Mouse (Mus musculus) heart, embryonic 16.5 days (tissue): Measurements from ENCODE around the gene Sh2d1b2. TPM values are rescaled to one million over a fixed set of nuclear protein-coding genes. Genes with fewer than 3 reads are reported as not detected.

Experiments
- ATAC-seq: fragments of 200-750 bp; cut with Nextera tagmentation; replicated peaks from 2 replicates; pipeline ENCODE4 v1.8.0; 2017; ENCODE audit warnings: moderate number of reproducible peaks; ENCODE audit not compliant: insufficient read depth, low FRiP score; ENCODE audit errors: extremely low read depth
- H3K27ac ChIP-seq: fragments of 300-500 bp; sonication (generic); 2 replicates; pipeline ENCODE4 v1.5.1; 2014; ENCODE audit warnings: mild to moderate bottlenecking, low read length, control low read depth, moderate library complexity
- H3K27me3 ChIP-seq: fragments of 300-500 bp; sonication (generic); 2 replicates; pipeline ENCODE4 v1.6.1; 2014; ENCODE audit warnings: low read length, mixed read lengths; ENCODE audit not compliant: control insufficient read depth, insufficient read depth
- H3K36me3 ChIP-seq: fragments of 300-500 bp; sonication (generic); 2 replicates; pipeline ENCODE4 v1.6.1; 2014; ENCODE audit not compliant: control insufficient read depth, insufficient read depth
- H3K4me1 ChIP-seq: fragments of 300-500 bp; sonication (generic); 2 replicates; pipeline ENCODE4 v1.6.1; 2014; ENCODE audit warnings: low read length, mixed read lengths; ENCODE audit not compliant: control insufficient read depth, insufficient read depth
- H3K4me2 ChIP-seq: fragments of 300-500 bp; sonication (generic); 2 replicates; pipeline ENCODE4 v1.6.1; 2014; ENCODE audit warnings: low read depth, mild to moderate bottlenecking, control low read depth, low read length
- H3K4me3 ChIP-seq: fragments of 300-500 bp; sonication (generic); 2 replicates; pipeline ENCODE4 v1.5.1; 2014; ENCODE audit warnings: mild to moderate bottlenecking, control low read depth, low read length
- H3K9ac ChIP-seq: fragments of 300-500 bp; sonication (generic); 2 replicates; pipeline ENCODE4 v1.6.1; 2014; ENCODE audit warnings: low read length, control low read depth
- H3K9me3 ChIP-seq: fragments of 300-500 bp; sonication (generic); replicated peaks from 2 replicates; pipeline ENCODE4 v1.6.1; 2016; ENCODE audit warnings: low read length; ENCODE audit not compliant: control insufficient read depth
- WGBS: fragments of 180-500 bp; shearing (Covaris S2); extraction: QIAGEN DNeasy Blood & Tissue Kit; methylation state at CpG from one replicate; pipeline ENCODE4 v1.1.7; 2014; 5-methylcytosine and 5-hydroxymethylcytosine counted together
- polyA plus RNA-seq: library from polyadenylated mRNA; unstranded; fragments of >200 nt; fragmentation: Nextera tagmentation; extraction: Ambion mirVana; gene quantifications from 2 replicates; pipeline ENCODE4 v1.2.1, GENCODE M21; 2015

The Sh2d1b2 gene
- polyA plus RNA-seq, 1 experiment from 2014 or later = not detected

DNA sequence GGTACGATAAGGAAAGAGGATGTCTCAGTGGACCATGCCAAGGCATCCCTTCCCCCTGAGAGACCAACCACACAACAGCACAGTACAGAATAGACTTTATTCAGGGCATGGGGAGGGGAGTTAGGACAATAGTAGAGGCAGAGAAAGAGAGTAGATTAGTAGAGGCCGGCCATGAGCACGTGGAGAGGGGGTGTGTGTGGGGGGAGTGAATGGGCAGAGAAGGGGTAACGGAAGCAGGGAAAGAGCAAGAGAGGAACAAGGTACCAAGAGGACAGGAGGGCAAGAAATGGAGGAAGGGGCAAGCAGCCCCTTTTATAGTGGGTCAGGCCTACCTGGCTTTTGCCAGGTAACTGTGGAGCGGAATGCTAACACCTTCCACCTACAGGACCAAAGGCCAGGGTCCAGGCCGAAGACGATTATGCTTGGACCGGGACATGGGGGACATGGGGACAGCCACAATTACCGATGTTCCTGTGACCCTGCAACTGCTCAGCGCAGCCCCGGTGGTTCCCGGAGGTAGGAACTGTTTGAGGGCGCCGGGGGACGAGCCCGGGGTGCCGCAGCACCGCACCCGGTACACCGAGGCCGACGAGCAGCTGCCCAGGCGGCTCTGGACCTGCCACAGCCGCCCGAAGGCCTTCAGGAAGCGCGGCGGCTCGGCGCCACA lies 22.5 kb downstream of the Sh2d1b2 start:
- 33% methylated on average over 26 of the region's 30 CpGs for WGBS
- Histone ChIP-seq H3K27me3 (no peaks in the 10 kb centered on the region), H3K9ac (peak overlapping the region; percentile 79), H3K27ac (0 out of 2 replicates have a peak overlapping the region, but pooled peaks have one; percentile 7), H3K4me2 (peak overlapping the region; percentile 64), H3K36me3 (no peaks in the 10 kb centered on the region), H3K4me1 (no peaks in the 10 kb centered on the region), H3K9me3 (no peaks in the 10 kb centered on the region), H3K4me3 (peak overlapping the region; percentile 67)
- ATAC-seq = peak; percentile 23; the same call in 1 of the 2 replicates

DNA sequence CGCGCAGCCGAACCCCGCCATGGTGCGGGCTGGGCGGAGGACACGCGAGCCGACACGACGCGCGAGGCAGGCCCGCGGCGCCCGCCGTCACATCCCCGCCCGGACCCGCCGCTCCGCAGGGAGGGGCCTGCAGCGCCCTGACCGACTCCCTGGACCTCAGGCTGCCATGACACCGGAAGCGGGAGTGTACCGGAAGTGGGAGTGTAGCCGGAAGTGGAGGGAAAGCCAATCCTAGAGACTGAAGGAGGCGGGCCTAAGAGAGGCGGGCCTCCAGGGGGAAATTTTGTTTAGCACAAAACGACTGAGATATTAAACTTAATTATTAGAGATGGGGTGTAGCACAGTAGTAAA lies 23.0 kb downstream of the Sh2d1b2 start:
- WGBS = 2% methylated on average over 30 of the region's 32 CpGs
- Histone ChIP-seq H3K4me3 (peak overlapping the region; percentile 67), H3K36me3 (no peaks in the 10 kb centered on the region), H3K27me3 (no peaks in the 10 kb centered on the region), H3K4me1 (no peaks in the 10 kb centered on the region), H3K9ac (peak overlapping the region; percentile 79), H3K4me2 (peak overlapping the region; percentile 64), H3K27ac (0 out of 2 replicates have a peak overlapping the region, but pooled peaks have one; percentile 7), H3K9me3 (no peaks in the 10 kb centered on the region)
- peak; percentile 93 for ATAC-seq

GRCm38 (mm10) chr1:170270281-170270680 lies 37.7 kb downstream of the Sh2d1b2 start:
- no peak for ATAC-seq
- 65% methylated on average over 6 of the region's 6 CpGs for WGBS
- Histone ChIP-seq H3K4me3 (no peak overlapping the region), H3K9ac (no peak overlapping the region), H3K27me3 (no peaks in the 10 kb centered on the region), H3K36me3 (no peaks in the 10 kb centered on the region), H3K27ac (no peak overlapping the region), H3K9me3 (peaks cover 3% of the 10 kb centered on the region; the same call in 1 of the 2 replicates), H3K4me1 (no peaks in the 10 kb centered on the region), H3K4me2 (no peak overlapping the region)

- 69% methylated on average over 4 of the region's 4 CpGs for WGBS
- no peaks in the 10 kb centered on the region for H3K36me3 ChIP-seq
- no peak for ATAC-seq
- H3K9ac ChIP-seq = no peak overlapping the region
- no peak overlapping the region for H3K27ac ChIP-seq
- H3K27me3 ChIP-seq = no peaks in the 10 kb centered on the region
- H3K4me2 ChIP-seq = no peak overlapping the region
- H3K4me3 ChIP-seq = no peak overlapping the region
- peaks cover 6% of the 10 kb centered on the region; the same call in 1 of the 2 replicates for H3K9me3 ChIP-seq
- no peaks in the 10 kb centered on the region for H3K4me1 ChIP-seq
Observed at GRCm38 (mm10) chr1:170270696-170271095, 38.1 kb downstream of the Sh2d1b2 start.

- Histone ChIP-seq H3K36me3 (no peaks in the 10 kb centered on the region), H3K4me3 (no peak overlapping the region), H3K9me3 (0 out of 2 replicates have a peak, but pooled peaks cover 3% of the 10 kb centered on the region), H3K9ac (no peak overlapping the region), H3K4me2 (no peak overlapping the region), H3K27me3 (no peaks in the 10 kb centered on the region), H3K27ac (no peak overlapping the region), H3K4me1 (no peaks in the 10 kb centered on the region)
- ATAC-seq = no peak
Observed at GRCm38 (mm10) chr1:170273252-170273651, 40.7 kb downstream of the Sh2d1b2 start.

DNA sequence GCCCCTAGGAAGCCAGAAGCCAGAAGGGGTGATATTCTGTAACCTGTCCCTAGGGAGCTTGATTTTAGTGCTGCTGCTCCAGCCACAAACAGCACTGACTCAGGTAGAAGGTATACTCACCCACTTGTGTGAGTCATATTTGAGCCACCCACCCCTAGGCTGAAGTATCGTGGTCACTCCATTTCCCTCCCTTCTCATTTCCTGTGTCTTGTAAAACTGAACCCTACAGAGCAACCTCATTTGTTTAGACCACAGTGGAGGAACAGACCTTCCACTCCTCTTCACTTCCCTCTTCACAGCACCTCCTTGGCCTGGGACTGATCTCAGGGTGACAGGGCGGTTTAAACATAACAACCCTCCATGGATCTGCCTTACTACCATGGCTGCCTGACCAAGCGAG lies 44.5 kb downstream of the Sh2d1b2 start, which contains the start of gene Sh2d1b1:
Gene Sh2d1b1 (plus strand): TSS at position 305 of the 400 bp plus-strand sequence.
- Histone ChIP-seq H3K27ac (no peak within 1 kb of the TSS), H3K4me1 (no peaks in the 10 kb centered on the region), H3K36me3 (no peaks in the 10 kb centered on the region), H3K9ac (no peak within 1 kb of the TSS), H3K27me3 (no peaks in the 10 kb centered on the region), H3K9me3 (0 out of 2 replicates have a peak, but pooled peaks cover 3% of the 10 kb centered on the region), H3K4me2 (no peak within 1 kb of the TSS), H3K4me3 (no peak within 1 kb of the TSS)
- no peak for ATAC-seq
- WGBS = 69% methylated on average over 2 of the region's 3 CpGs

DNA sequence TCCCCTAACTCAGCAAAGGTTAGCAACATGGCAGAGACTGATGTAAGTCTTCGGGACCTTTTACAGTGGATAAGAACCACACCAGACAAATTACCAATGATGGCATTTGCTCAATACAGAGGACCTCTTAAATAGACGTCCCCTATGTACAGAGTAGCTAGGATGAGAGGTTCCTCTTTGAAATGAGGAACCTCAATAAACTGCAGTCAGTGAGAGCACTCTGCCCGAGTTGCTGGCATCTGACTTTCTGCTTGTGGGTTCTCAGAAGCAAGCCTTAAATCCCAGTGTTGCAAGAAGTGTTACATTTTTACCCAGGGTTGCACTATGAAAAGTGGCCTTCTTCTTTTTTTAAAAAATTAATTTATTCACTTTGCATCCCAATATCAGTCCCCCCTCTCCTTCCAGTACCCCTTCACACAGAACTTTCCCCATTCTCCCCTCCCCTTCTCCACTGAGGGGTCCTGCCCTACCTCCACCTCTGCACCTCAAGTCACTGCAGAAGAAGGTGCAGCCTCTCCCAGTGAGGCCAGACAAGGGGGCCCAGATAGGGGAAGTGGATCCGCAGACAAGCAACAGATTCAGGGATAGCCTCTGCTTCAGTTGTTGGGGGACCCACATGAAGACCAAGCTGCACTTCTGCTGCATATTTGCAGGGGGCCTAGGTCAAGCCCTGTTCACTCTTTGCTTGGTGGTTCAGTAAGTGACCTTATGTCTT lies 50.0 kb downstream of the Sh2d1b2 start:
- no peak for ATAC-seq
- H3K27ac ChIP-seq = no peak overlapping the region
- no peak overlapping the region for H3K4me3 ChIP-seq
- H3K36me3 ChIP-seq = no peaks in the 10 kb centered on the region
- no peaks in the 10 kb centered on the region for H3K9me3 ChIP-seq
- H3K27me3 ChIP-seq = no peaks in the 10 kb centered on the region
- WGBS = 67% methylated on average over 4 of the region's 4 CpGs
- H3K9ac ChIP-seq = no peak overlapping the region
- no peaks in the 10 kb centered on the region for H3K4me1 ChIP-seq
- H3K4me2 ChIP-seq = no peak overlapping the region

DNA sequence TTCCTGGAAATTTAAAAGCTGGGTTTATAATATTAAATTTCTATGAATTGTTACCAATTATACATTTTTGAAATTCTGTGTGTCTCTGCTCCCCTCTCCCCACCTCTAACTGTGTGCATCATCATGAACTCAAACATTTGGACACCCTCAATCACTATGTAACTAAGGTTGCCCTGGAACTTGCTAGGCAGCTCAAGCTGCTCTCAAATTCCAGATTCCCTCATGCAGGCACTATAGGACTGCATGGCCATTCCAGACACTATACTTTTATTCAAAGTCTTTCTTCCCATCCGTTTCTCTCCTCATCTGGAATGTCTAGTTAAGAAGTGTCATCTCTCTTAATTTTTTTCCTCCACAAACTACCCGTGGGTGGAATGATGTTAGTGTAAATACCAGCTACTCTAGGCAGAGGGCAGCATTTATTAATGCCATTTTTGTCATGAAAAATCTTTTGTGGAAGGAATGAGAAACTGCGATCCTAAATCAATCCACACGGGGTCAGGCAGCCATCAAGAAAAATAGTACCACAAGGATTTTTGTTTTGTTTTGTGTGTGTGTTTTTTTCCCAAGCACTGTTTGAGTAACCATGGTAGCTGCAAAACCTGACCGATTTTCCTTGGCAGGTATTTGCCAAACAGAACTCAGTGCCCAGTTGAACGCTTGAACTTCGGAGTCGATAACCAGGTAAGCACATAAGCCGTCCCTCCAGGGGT lies 59.8 kb downstream of the Sh2d1b2 start:
- Histone ChIP-seq H3K4me1 (no peaks in the 10 kb centered on the region), H3K9ac (no peak overlapping the region), H3K27ac (no peak overlapping the region), H3K27me3 (no peaks in the 10 kb centered on the region), H3K4me3 (no peak overlapping the region), H3K9me3 (no peaks in the 10 kb centered on the region), H3K36me3 (no peaks in the 10 kb centered on the region), H3K4me2 (no peak overlapping the region)
- 36% methylated on average over 9 of the region's 9 CpGs for WGBS
- ATAC-seq = no peak; the same call in 1 of the 2 replicates

DNA sequence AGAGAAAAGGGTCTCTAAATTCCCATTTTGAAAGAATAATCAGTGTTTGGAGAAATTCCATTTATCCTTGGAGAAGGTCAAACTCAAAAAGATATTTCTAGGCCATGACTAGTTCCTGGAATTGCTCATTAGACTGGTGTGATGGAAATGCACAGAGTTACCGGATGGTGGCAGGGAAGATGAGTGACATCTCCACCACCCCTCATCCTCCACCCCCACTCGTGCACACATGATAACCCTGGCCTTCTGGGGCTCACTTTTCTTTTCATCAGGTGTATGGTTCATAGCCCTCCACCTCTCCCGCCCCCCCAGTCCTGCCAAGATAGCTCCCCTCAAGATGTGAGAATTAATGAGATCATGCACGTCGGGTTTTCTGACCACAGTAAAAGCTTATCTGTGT lies 60.7 kb downstream of the Sh2d1b2 start:
- no peak overlapping the region for H3K9ac ChIP-seq
- 70% methylated on average over 5 of the region's 5 CpGs for WGBS
- no peak overlapping the region for H3K27ac ChIP-seq
- no peaks in the 10 kb centered on the region for H3K36me3 ChIP-seq
- no peaks in the 10 kb centered on the region for H3K4me1 ChIP-seq
- no peaks in the 10 kb centered on the region for H3K9me3 ChIP-seq
- ATAC-seq = no peak
- no peaks in the 10 kb centered on the region for H3K27me3 ChIP-seq
- no peak overlapping the region for H3K4me2 ChIP-seq
- H3K4me3 ChIP-seq = no peak overlapping the region
